Mouse (Mus musculus): ENCODE results near the gene Thnsl2. TPM values are rescaled to one million over a fixed set of nuclear protein-coding genes. Genes with fewer than 3 reads are reported as not detected.

The Thnsl2 gene
- polyA plus RNA-seq, 1 experiment = 3.9 TPM

DNA sequence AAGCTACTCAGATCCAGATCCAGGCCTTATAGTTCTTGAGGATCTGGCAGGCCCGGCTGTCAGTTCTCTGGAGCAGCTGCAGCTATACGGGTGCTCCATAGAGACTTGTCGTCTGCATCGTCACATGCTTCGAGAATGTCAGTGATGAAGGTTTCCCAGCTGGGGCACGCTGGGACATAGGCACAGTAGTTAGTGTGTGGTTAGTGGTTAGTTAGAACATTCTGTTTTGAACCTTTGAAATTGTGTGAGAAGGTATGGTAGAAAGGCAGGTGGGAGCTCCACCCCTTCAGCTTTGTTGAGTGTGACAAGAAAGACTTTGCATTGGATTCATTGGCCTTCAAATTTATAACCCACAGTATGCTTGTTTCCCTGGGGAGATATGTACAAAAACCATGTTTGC, 10.6 kb upstream of the Thnsl2 start:
- TF ChIP-seq CTCF (IDR thresholded peaks at IDR 0.05; ENCODE audit: borderline replicate concordance, control insufficient read depth, extremely low read depth, insufficient read depth, low read length, poor library complexity) (no peak), POLR2A (IDR thresholded peaks at IDR 0.05; ENCODE audit: control insufficient read depth, extremely low read depth, insufficient read depth, low read length, poor library complexity) (no peak)
- no peaks in the 10 kb centered on the region for H3K27me3 ChIP-seq (ENCODE audit: control insufficient read depth, insufficient read depth, low read length)
- WGBS = 8% methylated on average over 6 of the region's 6 CpGs
- no peak overlapping the region for H3K4me3 ChIP-seq (ENCODE audit: control insufficient read depth, insufficient read depth, low read length)
- H3K4me1 ChIP-seq (replicated peaks; ENCODE audit: control insufficient read depth, insufficient read depth, low read length) = peaks cover 18% of the 10 kb centered on the region
- no peak overlapping the region for H3K27ac ChIP-seq (ENCODE audit: control insufficient read depth, insufficient read depth, low read length)
- no peaks in the 10 kb centered on the region for H3K36me3 ChIP-seq (ENCODE audit: control insufficient read depth, insufficient read depth, low read length)
- DNase-seq = peak; percentile 32

DNA sequence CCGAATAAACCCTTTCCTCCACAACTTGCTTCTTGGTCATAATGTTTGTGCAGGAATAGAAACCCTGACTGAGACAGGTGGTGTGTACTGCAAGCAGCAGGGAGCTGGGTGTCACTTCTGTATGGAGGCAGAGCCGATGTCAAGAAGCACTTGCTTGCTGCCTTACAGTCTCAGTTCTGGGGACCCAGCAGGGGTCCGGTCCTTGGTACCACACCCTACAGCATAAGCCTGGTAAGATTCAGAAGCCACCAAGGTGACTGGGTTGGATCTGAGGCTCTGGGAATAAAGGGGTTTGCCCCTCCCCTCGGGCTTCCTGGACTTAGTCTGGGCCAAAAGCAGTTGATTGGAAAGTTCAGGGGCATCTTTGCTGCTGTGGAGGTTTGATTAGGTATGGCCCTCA, 9.2 kb upstream of the Thnsl2 start:
- no peak for DNase-seq
- TF ChIP-seq CTCF (IDR thresholded peaks at IDR 0.05; ENCODE audit: borderline replicate concordance, control insufficient read depth, extremely low read depth, insufficient read depth, low read length, poor library complexity) = no peak
- no peak for TF ChIP-seq POLR2A (IDR thresholded peaks at IDR 0.05; ENCODE audit: control insufficient read depth, extremely low read depth, insufficient read depth, low read length, poor library complexity)
- 90% methylated on average over 4 of the region's 4 CpGs for WGBS
- Histone ChIP-seq H3K27ac (ENCODE audit: control insufficient read depth, insufficient read depth, low read length) (no peak overlapping the region), H3K4me1 (replicated peaks; ENCODE audit: control insufficient read depth, insufficient read depth, low read length) (peaks cover 18% of the 10 kb centered on the region), H3K4me3 (ENCODE audit: control insufficient read depth, insufficient read depth, low read length) (no peak overlapping the region), H3K36me3 (ENCODE audit: control insufficient read depth, insufficient read depth, low read length) (no peaks in the 10 kb centered on the region), H3K27me3 (ENCODE audit: control insufficient read depth, insufficient read depth, low read length) (no peaks in the 10 kb centered on the region)

DNA sequence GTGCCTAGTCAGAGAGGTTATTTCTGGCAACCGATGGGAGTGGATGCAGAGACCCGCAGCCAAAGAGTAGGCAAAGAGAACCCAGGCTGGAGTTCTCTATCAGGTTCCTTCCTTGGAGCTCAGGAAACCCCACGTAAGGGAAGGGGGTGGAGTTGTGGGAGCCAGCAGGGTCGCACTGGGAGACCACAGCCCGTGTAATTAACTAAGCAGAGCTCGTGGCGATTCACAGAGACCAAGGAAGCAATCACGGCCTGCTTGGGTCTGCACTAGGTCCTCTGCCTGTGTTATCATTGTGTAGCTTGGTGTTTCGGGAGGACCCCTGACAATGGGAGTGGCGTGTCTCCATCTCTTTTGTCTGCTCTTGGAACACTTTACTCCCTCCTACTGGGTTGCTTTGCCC, 6.9 kb upstream of the Thnsl2 start:
- no peak overlapping the region for H3K4me3 ChIP-seq (ENCODE audit: control insufficient read depth, insufficient read depth, low read length)
- 69% methylated on average over 10 of the region's 10 CpGs for WGBS

DNA sequence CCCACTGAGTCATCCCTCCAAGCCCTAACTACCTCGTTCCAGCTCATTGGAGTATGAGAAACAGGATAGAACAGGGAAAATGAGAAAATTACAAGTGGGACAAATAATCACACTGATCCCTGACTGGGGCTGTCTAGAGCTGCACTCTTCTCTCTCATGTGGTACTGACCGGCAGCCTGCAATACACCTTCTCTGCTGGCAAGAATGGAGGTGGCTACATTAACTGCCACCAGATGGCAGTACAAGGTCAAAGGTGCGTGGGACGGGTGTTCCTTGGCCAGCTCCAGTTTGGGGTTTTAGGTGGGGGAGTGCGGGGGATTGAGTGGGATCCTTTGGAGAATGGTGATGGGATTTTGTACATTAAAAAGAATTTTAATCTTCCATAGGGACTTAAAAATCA, 5.3 kb upstream of the Thnsl2 start:
- no peak overlapping the region for H3K27ac ChIP-seq (ENCODE audit: control insufficient read depth, insufficient read depth, low read length)
- TF ChIP-seq POLR2A (IDR thresholded peaks at IDR 0.05; ENCODE audit: control insufficient read depth, extremely low read depth, insufficient read depth, low read length, poor library complexity) (no peak), CTCF (IDR thresholded peaks at IDR 0.05; ENCODE audit: borderline replicate concordance, control insufficient read depth, extremely low read depth, insufficient read depth, low read length, poor library complexity) (peak; percentile 78; the same call in 1 of the 2 replicates)
- DNase-seq = peak; percentile 75
- WGBS = 11% methylated on average over 5 of the region's 5 CpGs
- no peak overlapping the region for H3K4me3 ChIP-seq (ENCODE audit: control insufficient read depth, insufficient read depth, low read length)
- peaks cover 7% of the 10 kb centered on the region for H3K4me1 ChIP-seq (replicated peaks; ENCODE audit: control insufficient read depth, insufficient read depth, low read length)
- no peaks in the 10 kb centered on the region for H3K27me3 ChIP-seq (ENCODE audit: control insufficient read depth, insufficient read depth, low read length)
- no peaks in the 10 kb centered on the region for H3K36me3 ChIP-seq (ENCODE audit: control insufficient read depth, insufficient read depth, low read length)

More for the DNA sequence above, 6.9 kb upstream of the Thnsl2 start:
- no peak overlapping the region for H3K27ac ChIP-seq (ENCODE audit: control insufficient read depth, insufficient read depth, low read length)
- TF ChIP-seq CTCF (IDR thresholded peaks at IDR 0.05; ENCODE audit: borderline replicate concordance, control insufficient read depth, extremely low read depth, insufficient read depth, low read length, poor library complexity) (no peak), POLR2A (IDR thresholded peaks at IDR 0.05; ENCODE audit: control insufficient read depth, extremely low read depth, insufficient read depth, low read length, poor library complexity) (no peak)
- H3K27me3 ChIP-seq (ENCODE audit: control insufficient read depth, insufficient read depth, low read length) = no peaks in the 10 kb centered on the region
- peaks cover 13% of the 10 kb centered on the region for H3K4me1 ChIP-seq (replicated peaks; ENCODE audit: control insufficient read depth, insufficient read depth, low read length)
- no peak for DNase-seq
- H3K36me3 ChIP-seq (ENCODE audit: control insufficient read depth, insufficient read depth, low read length) = no peaks in the 10 kb centered on the region

DNA sequence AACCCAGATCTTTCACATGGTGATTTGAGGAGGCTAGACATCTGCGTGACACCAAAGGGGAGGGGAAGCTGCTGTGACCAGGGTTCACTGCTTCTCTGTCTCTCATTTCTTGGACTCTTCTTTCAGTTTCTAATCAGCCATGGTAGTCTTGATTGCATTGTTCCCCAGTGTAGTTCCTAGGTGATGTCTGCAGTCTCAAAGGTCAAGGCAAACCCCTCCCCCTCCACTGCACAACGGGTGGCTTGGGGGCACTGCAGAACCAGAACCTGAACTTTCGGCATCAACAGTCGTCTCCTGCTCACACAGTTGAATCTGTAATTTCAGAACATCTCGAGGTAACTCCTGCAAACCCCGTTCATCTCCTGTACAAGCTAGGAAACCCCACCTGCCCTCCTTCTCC, 4.1 kb upstream of the Thnsl2 start:
- Histone ChIP-seq H3K4me3 (ENCODE audit: control insufficient read depth, insufficient read depth, low read length) (no peak overlapping the region), H3K4me1 (replicated peaks; ENCODE audit: control insufficient read depth, insufficient read depth, low read length) (peaks cover 1% of the 10 kb centered on the region), H3K27me3 (ENCODE audit: control insufficient read depth, insufficient read depth, low read length) (no peaks in the 10 kb centered on the region), H3K27ac (ENCODE audit: control insufficient read depth, insufficient read depth, low read length) (no peak overlapping the region), H3K36me3 (ENCODE audit: control insufficient read depth, insufficient read depth, low read length) (no peaks in the 10 kb centered on the region)
- 73% methylated on average over 6 of the region's 6 CpGs for WGBS
- DNase-seq = no peak
- no peak for TF ChIP-seq CTCF (IDR thresholded peaks at IDR 0.05; ENCODE audit: borderline replicate concordance, control insufficient read depth, extremely low read depth, insufficient read depth, low read length, poor library complexity)
- TF ChIP-seq POLR2A (IDR thresholded peaks at IDR 0.05; ENCODE audit: control insufficient read depth, extremely low read depth, insufficient read depth, low read length, poor library complexity) = no peak

DNA sequence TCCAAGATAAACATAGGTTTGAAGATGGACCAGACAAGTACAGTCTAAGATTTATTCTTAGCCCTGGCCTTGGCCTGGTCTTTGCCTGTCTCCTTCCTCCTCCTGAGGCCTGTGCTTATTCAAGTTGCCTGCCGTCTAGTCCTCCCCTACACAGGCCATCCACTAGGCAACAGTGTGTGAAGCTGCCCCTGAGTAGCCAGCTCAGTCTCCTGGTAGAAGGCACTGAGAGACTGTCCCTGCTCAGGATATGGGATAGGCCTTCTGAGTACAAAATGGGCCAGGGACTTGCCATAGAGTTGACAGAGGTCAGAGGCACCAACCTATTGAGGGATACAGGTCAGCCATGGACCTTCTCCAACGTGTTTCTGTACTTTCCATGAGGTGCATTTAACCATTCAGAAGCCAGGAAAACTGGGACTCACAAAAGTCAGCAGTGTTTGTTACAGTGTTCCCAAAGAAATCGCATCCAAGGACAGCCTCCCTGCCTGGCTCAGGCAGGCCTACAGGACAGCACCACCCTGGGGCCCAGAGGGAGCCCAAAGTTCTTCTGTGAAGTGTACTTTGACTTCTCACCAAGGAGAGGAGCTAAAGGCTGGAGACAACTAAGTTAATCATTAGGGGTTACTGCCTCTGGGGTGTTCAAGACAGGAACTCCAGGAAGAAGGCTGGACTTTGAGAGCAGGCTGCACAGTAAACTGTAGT, 1.2 kb upstream of the Thnsl2 start:
- no peak overlapping the region for H3K27ac ChIP-seq (ENCODE audit: control insufficient read depth, insufficient read depth, low read length)
- no peaks in the 10 kb centered on the region for H3K27me3 ChIP-seq (ENCODE audit: control insufficient read depth, insufficient read depth, low read length)
- no peaks in the 10 kb centered on the region for H3K36me3 ChIP-seq (ENCODE audit: control insufficient read depth, insufficient read depth, low read length)
- H3K4me3 ChIP-seq (ENCODE audit: control insufficient read depth, insufficient read depth, low read length) = no peak overlapping the region
- TF ChIP-seq CTCF (IDR thresholded peaks at IDR 0.05; ENCODE audit: borderline replicate concordance, control insufficient read depth, extremely low read depth, insufficient read depth, low read length, poor library complexity) (no peak), POLR2A (IDR thresholded peaks at IDR 0.05; ENCODE audit: control insufficient read depth, extremely low read depth, insufficient read depth, low read length, poor library complexity) (no peak)
- WGBS = 89% methylated on average over 3 of the region's 3 CpGs
- H3K4me1 ChIP-seq (replicated peaks; ENCODE audit: control insufficient read depth, insufficient read depth, low read length) = peaks cover 4% of the 10 kb centered on the region
- no peak for DNase-seq

Measured in thymus, adult 2 months (tissue).